Mouse (Mus musculus) heart, embryonic 12.5 days (tissue): ENCODE data around the gene Glis3. TPM values are rescaled to one million over a fixed set of nuclear protein-coding genes. Genes with fewer than 3 reads are reported as not detected.
A peak's percentile ranks its signal among the peaks of the same experiment; 100 is the strongest.

ENCODE experiments used
- ATAC-seq: fragments of 200-750 bp; cut with Nextera tagmentation; 2 replicates; pipeline ENCODE4 v1.8.0; 2017; ENCODE audit warnings: moderate TSS enrichment, moderate library complexity; ENCODE audit not compliant: insufficient number of reproducible peaks, low FRiP score
- H3K27ac ChIP-seq: fragments of 300-500 bp; sonication (generic); 2 replicates; pipeline ENCODE4 v1.5.1; 2016; ENCODE audit warnings: mild to moderate bottlenecking, moderate library complexity; ENCODE audit not compliant: poor library complexity, severe bottlenecking
- H3K27me3 ChIP-seq: fragments of 300-500 bp; sonication (generic); replicated peaks from 2 replicates; pipeline ENCODE4 v1.6.1; 2016; ENCODE audit warnings: mild to moderate bottlenecking, moderate library complexity
- H3K36me3 ChIP-seq: fragments of 300-500 bp; sonication (generic); 2 replicates; pipeline ENCODE4 v1.6.1; 2016; ENCODE audit warnings: mild to moderate bottlenecking, moderate library complexity
- H3K4me1 ChIP-seq: fragments of 300-500 bp; sonication (generic); replicated peaks from 2 replicates; pipeline ENCODE4 v1.6.1; 2016; ENCODE audit warnings: mild to moderate bottlenecking
- H3K4me2 ChIP-seq: fragments of 300-500 bp; sonication (generic); 2 replicates; pipeline ENCODE4 v1.6.1; 2016; ENCODE audit warnings: mild to moderate bottlenecking, moderate library complexity
- H3K4me3 ChIP-seq: fragments of 300-500 bp; sonication (generic); 2 replicates; pipeline ENCODE4 v1.5.1; 2016; ENCODE audit warnings: mild to moderate bottlenecking
- H3K9ac ChIP-seq: fragments of 300-500 bp; sonication (generic); 2 replicates; pipeline ENCODE4 v1.6.1; 2016; ENCODE audit warnings: mild to moderate bottlenecking, moderate library complexity
- H3K9me3 ChIP-seq: fragments of 300-500 bp; sonication (generic); replicated peaks from 2 replicates; pipeline ENCODE4 v1.6.1; 2016; ENCODE audit warnings: mild to moderate bottlenecking, moderate library complexity
- WGBS: fragments of 180-500 bp; shearing (Covaris S2); methylation state at CpG from one replicate; pipeline ENCODE4 v1.1.7; 2016; 5-methylcytosine and 5-hydroxymethylcytosine counted together
- polyA plus RNA-seq: library from polyadenylated mRNA; unstranded; fragments of >200 nt; fragmentation: Nextera tagmentation; extraction: Ambion mirVana; gene quantifications from 2 replicates; pipeline ENCODE4 v1.2.1, GENCODE M21; 2016

The Glis3 gene
- 0.72 and 1.7 TPM in 2 replicates for polyA plus RNA-seq

DNA sequence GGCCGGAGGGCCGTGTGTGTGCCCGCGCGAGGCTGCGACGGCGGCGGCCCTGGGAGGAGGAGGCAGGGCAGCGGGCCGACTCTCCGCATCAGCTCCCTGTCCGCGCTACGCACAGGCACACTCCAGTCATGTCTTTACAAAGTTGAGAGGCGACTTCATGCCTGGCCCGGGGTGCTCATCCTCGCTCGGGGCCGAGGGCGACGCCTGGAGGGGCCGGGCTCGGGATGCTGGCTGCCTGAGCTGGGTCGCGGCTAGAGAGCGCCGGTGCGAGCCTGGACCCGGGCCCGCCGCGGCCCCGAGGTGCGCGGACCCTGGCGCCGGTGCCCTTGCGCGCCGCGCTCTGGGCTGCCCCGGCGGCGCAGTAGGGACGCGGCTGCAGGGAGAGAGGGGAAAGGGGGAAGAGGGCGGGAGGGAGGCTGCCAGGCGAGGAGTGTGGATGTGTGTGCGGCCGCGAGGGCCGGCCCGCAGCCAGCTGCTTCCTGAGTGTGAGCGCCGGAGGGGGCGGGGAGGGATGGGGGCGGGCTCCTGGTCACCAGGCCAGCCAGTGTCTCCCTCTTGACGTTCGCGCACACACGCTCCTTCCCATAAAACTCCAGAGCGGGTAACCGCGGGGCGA lies at the start of gene Glis3:
TSS of gene Glis3 (minus strand) at position 302 of the 616 bp plus-strand sequence.
- WGBS = under 1% methylated on average over 65 of the region's 66 CpGs
- peak; percentile 89 for ATAC-seq
- Histone ChIP-seq H3K36me3 (no peaks in the 10 kb centered on the region), H3K27me3 (peaks cover 16% of the 10 kb centered on the region; the same call in 1 of the 2 replicates), H3K27ac (no peak within 1 kb of the TSS), H3K9me3 (no peaks in the 10 kb centered on the region), H3K4me2 (peak within 1 kb of the TSS; percentile 96), H3K4me1 (peaks cover 15% of the 10 kb centered on the region), H3K9ac (peak within 1 kb of the TSS; percentile 63), H3K4me3 (peak within 1 kb of the TSS; percentile 75)

DNA sequence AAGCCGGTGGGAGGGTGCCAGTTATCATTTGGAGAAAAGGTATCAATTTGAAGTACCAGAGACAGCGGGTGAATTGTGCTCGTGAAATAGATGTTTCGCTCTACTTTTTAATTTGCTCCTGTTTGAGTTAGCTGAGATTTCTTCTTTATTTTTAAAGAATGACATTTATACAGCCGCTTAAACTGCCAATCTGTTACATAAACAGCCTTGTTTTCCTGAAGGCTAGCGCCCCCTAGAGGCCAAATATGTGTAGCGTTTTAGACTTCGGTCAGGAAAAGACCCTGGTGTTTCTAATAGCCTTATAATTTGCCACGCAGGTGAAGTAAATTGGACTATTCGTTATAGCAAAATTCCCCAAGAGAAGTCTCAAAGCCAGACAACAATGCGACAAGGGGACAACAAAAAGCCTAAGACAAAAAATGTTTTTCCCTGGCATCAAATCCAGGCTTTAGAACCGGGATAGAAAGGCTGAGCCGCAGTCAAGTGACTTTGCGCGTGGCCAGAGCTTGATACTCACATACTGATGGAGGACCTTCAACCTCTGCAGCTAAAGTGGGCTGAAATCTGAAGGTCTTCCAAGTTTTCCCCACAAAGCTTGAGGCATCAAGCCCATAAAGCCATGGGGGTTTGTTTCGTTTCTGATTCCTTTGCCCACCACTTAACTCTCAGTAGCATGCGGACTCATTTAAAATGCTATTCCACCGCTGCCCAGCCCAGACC lies 46.4 kb upstream of the Glis3 start:
- Histone ChIP-seq H3K27ac (no peak overlapping the region), H3K36me3 (no peaks in the 10 kb centered on the region), H3K4me3 (no peak overlapping the region), H3K9me3 (no peaks in the 10 kb centered on the region), H3K4me1 (no peaks in the 10 kb centered on the region; the same call in 1 of the 2 replicates), H3K9ac (no peak overlapping the region), H3K27me3 (no peaks in the 10 kb centered on the region), H3K4me2 (no peak overlapping the region)
- no peak for ATAC-seq
- 58% methylated on average over 18 of the region's 18 CpGs for WGBS

DNA sequence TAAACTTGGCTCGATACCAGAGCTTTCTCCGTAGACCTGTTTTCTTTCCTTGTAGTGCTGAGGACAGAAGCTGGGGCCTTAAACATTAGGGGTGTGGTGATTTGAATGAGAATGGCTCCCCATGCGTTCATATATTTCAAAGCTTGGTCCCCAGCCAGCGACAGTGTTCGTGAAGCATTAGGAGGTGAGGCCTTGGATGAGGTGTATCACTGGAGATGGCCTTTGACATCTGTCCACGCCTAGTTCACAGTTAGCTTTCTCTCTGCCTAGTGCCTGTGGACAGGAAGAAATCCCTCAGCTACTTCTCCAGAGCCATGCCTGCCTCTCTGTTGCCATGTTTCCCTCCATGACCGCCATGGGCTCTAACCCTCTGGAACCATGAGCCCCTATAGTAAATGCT lies 44.8 kb upstream of the Glis3 start:
- no peak overlapping the region for H3K9ac ChIP-seq
- H3K27ac ChIP-seq = no peak overlapping the region
- H3K4me3 ChIP-seq = no peak overlapping the region
- H3K36me3 ChIP-seq = no peaks in the 10 kb centered on the region
- H3K9me3 ChIP-seq = no peaks in the 10 kb centered on the region
- H3K27me3 ChIP-seq = no peaks in the 10 kb centered on the region
- H3K4me2 ChIP-seq = no peak overlapping the region
- no peaks in the 10 kb centered on the region for H3K4me1 ChIP-seq
- no peak for ATAC-seq
- 77% methylated on average over 7 of the region's 7 CpGs for WGBS

DNA sequence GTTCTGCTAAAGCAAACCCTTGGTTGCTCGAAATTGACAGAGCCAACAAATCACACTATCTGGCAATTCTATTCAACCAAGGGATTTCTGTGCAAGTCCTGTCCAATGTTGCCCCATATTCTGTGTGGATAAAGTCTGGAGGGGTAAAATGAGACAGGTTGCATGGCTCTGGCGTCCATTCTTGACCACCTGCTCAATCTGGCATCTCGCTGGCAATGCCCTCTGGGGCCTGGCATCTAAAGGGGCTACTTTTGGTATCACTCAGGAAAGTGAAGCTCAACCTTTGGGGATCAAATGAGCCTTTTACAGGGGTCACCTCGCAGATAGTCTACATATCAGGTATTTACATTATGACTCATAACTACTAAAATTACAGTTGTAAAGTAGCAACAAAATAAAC lies 42.7 kb upstream of the Glis3 start:
- H3K4me1 ChIP-seq = no peaks in the 10 kb centered on the region
- H3K4me2 ChIP-seq = no peak overlapping the region
- H3K27me3 ChIP-seq = no peaks in the 10 kb centered on the region
- no peaks in the 10 kb centered on the region for H3K36me3 ChIP-seq
- whole genome bisulfite sequencing = 72% methylated on average over 4 of the region's 4 CpGs
- H3K9me3 ChIP-seq = no peaks in the 10 kb centered on the region
- no peak for ATAC-seq
- H3K4me3 ChIP-seq = no peak overlapping the region
- no peak overlapping the region for H3K9ac ChIP-seq
- no peak overlapping the region for H3K27ac ChIP-seq

DNA sequence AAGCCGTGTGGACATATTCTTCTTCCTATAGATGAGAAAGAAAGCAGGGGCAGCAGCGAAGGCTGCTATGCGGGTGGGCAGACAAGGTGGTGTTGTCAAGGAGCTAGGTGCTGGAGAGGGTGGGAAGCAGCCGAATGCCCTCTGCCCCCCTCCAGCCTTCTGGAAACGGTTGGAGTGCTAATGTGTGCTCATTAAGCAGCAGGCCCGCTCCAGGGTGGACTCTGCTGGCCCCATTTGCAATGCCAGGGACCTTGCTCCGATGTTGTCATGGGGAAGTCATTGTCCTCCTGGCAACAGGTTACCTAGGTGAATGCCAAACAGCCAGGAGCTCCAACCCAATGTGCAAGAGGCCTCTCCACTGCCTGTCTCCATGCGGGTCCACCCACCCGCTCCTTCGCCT lies 42.0 kb upstream of the Glis3 start:
- Histone ChIP-seq H3K4me3 (no peak overlapping the region), H3K4me1 (no peaks in the 10 kb centered on the region), H3K9ac (no peak overlapping the region), H3K4me2 (no peak overlapping the region), H3K27ac (no peak overlapping the region), H3K27me3 (no peaks in the 10 kb centered on the region), H3K36me3 (no peaks in the 10 kb centered on the region), H3K9me3 (no peaks in the 10 kb centered on the region)
- WGBS = 84% methylated on average over 10 of the region's 10 CpGs
- no peak for ATAC-seq

DNA sequence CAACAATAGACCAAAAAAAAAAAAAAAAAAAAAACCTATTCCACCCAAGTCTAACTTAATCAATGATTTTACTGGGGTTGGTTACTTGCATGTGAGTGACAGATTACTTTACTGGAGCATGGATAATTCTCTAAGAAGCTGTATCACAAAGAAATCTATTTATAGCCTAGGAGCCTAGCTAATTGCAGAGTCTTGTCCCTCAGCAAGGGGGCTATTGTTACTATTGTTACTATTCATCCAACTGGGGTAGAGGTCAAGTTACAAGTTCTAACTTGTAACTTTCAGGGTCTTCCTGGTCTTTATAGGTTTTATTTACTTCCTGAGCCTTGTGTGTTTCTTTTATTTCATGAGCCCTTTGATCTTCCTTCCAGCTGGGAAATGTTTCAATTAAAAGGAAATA lies 40.1 kb upstream of the Glis3 start:
- H3K9me3 ChIP-seq = no peaks in the 10 kb centered on the region
- H3K27ac ChIP-seq = no peak overlapping the region
- no peak overlapping the region for H3K9ac ChIP-seq
- H3K4me2 ChIP-seq = no peak overlapping the region
- no peaks in the 10 kb centered on the region for H3K4me1 ChIP-seq
- H3K4me3 ChIP-seq = no peak overlapping the region
- no peaks in the 10 kb centered on the region for H3K36me3 ChIP-seq
- H3K27me3 ChIP-seq = no peaks in the 10 kb centered on the region
- no peak for ATAC-seq

DNA sequence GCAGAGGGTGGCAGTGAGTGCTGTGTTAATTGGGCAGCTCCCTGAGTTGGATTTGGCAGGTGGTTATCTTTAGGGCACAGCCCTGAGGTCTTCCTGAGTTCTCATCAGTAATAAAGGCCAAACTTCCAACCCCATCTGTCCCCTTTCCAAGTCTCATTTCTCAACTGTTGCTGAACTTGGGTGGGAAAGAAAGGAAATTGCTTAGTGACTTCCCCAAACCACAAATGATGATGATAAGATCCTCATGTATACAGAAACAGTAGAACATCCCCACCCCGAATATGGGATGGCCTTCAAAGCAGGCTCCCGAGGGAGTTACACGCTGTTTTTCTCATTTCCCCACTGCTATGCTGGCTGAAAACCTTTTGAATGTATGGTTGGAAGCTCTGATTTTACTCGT lies 34.8 kb upstream of the Glis3 start:
- no peak overlapping the region for H3K27ac ChIP-seq
- H3K9ac ChIP-seq = no peak overlapping the region
- H3K36me3 ChIP-seq = no peaks in the 10 kb centered on the region
- no peak for ATAC-seq
- H3K9me3 ChIP-seq = no peaks in the 10 kb centered on the region
- no peak overlapping the region for H3K4me3 ChIP-seq
- no peak overlapping the region for H3K4me2 ChIP-seq
- WGBS = 81% methylated on average over 4 of the region's 4 CpGs
- H3K27me3 ChIP-seq = no peaks in the 10 kb centered on the region
- no peaks in the 10 kb centered on the region for H3K4me1 ChIP-seq

DNA sequence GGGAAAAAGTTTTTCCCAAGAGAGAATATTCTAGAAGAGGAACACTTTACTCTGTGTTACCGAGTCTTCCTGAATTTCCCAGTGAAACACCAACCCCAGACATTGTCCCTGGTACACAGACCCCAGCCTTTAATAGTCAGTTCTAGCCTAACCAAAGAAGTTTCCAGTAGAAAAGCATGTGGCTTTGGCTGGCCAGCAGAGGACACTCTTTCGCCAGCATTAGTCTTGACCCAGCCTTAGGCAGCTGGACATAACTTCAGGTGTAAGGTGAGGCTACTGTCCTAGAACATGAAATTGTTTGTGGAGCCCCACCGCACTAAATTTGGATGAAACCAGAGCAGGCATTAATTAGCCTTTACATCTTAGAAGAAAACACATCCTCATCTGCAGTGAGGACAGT lies 17.8 kb upstream of the Glis3 start:
- H3K27me3 ChIP-seq = 0 out of 2 replicates have a peak, but pooled peaks cover 5% of the 10 kb centered on the region
- no peaks in the 10 kb centered on the region for H3K4me1 ChIP-seq
- no peaks in the 10 kb centered on the region for H3K36me3 ChIP-seq
- H3K27ac ChIP-seq = no peak overlapping the region
- 49% methylated on average over 3 of the region's 3 CpGs for WGBS
- no peak overlapping the region for H3K9ac ChIP-seq
- H3K4me3 ChIP-seq = no peak overlapping the region
- 0 out of 2 replicates have a peak, but pooled peaks cover 3% of the 10 kb centered on the region for H3K9me3 ChIP-seq
- no peak for ATAC-seq
- no peak overlapping the region for H3K4me2 ChIP-seq

DNA sequence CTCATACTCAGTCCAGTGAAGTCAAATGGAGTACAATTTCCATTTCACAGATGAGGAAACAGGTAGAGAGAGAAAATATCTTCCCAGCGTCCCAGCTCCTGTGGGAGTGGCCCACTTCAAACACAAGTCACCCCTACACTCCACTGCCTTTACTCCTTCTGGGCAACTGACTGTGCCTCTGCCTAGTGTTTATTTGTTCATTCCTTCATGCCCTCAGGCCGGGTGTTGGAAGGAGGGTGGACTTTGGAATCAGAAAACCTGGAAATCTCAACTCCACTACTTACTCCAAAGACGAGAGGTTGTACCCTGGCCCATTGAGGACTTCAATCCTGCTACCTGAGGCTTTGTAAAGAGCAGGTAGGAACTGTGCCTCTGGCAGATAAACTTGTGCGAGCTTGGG lies 6.5 kb upstream of the Glis3 start:
- no peaks in the 10 kb centered on the region for H3K36me3 ChIP-seq
- H3K4me1 ChIP-seq = peaks cover 8% of the 10 kb centered on the region; the same call in 1 of the 2 replicates
- no peak overlapping the region for H3K4me2 ChIP-seq
- H3K27ac ChIP-seq = no peak overlapping the region
- 70% methylated on average over 4 of the region's 4 CpGs for WGBS
- H3K9me3 ChIP-seq = no peaks in the 10 kb centered on the region
- H3K4me3 ChIP-seq = no peak overlapping the region
- ATAC-seq = no peak
- peaks cover 36% of the 10 kb centered on the region for H3K27me3 ChIP-seq
- H3K9ac ChIP-seq = no peak overlapping the region

DNA sequence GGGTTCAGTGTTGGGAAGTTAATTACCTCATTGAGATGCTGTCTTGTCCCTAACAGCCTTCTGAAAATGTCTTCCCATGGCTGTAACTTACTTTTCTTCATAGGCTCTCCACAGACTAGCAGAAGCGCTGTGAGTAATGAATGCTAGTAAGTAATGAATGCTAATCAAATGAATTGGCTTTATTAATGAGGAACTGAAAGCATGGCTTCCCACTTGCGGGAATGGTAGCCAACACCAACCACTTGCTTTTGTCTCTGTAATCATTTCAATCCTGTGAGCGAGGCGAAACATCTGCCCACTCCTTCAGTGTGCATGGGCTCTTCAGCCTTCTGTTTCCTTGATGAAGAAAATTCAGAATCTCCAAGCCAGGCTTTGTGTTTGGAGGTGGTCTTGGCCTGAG lies 5.6 kb upstream of the Glis3 start:
- no peaks in the 10 kb centered on the region for H3K9me3 ChIP-seq
- no peak for ATAC-seq
- no peak overlapping the region for H3K27ac ChIP-seq
- no peaks in the 10 kb centered on the region for H3K36me3 ChIP-seq
- H3K4me3 ChIP-seq = no peak overlapping the region
- H3K9ac ChIP-seq = no peak overlapping the region
- peaks cover 8% of the 10 kb centered on the region; the same call in 1 of the 2 replicates for H3K4me1 ChIP-seq
- 88% methylated on average over 4 of the region's 4 CpGs for WGBS
- H3K4me2 ChIP-seq = no peak overlapping the region
- peaks cover 38% of the 10 kb centered on the region for H3K27me3 ChIP-seq

DNA sequence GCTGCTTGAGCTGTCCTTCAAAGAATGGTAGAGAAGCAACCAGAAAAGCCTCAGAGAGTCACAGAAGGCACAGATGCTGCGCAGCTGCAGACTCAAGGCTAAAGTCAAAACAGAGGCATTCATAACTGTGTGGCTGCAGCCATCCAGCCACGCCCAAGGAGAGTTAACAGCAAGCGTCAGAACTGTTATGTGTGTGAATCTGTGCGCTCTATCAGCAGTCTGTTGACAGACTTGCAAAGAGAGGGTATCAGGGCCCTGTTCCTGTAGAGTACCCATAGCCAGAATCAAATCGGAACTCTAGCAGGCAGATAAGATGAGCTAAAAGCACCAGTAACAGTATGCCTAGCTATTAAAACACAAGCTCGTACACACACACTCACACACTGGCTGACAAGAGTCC lies 4.5 kb upstream of the Glis3 start:
- no peak overlapping the region for H3K4me2 ChIP-seq
- H3K4me3 ChIP-seq = no peak overlapping the region
- no peaks in the 10 kb centered on the region for H3K36me3 ChIP-seq
- no peak overlapping the region for H3K27ac ChIP-seq
- 30% methylated on average over 6 of the region's 6 CpGs for WGBS
- peak; percentile 58; the same call in 1 of the 2 replicates for ATAC-seq
- peaks cover 38% of the 10 kb centered on the region for H3K27me3 ChIP-seq
- H3K9ac ChIP-seq = no peak overlapping the region
- peaks cover 8% of the 10 kb centered on the region; the same call in 1 of the 2 replicates for H3K4me1 ChIP-seq
- H3K9me3 ChIP-seq = no peaks in the 10 kb centered on the region
